Mouse (Mus musculus) intestine, embryonic 15.5 days (tissue): ENCODE results near the gene Rbm8a2. TPM values are rescaled to one million over a fixed set of nuclear protein-coding genes. Genes with fewer than 3 reads are reported as not detected.
"Not testable (repeated sequence)": the region's sequence is repeated elsewhere in the genome, so short reads cannot be mapped to it uniquely, and the experiment has no call there.

Experiments used
- ATAC-seq: fragments of 200-750 bp; cut with Nextera tagmentation; 2 replicates; pipeline ENCODE4 v1.8.0; 2017; ENCODE audit warnings: moderate TSS enrichment, moderate library complexity
- H3K27ac ChIP-seq: fragments of 300-500 bp; sonication (generic); 2 replicates; pipeline ENCODE4 v1.5.1; 2015; ENCODE audit warnings: mild to moderate bottlenecking, inconsistent platforms
- H3K27me3 ChIP-seq: fragments of 300-500 bp; sonication (generic); replicated peaks from 2 replicates; pipeline ENCODE4 v1.6.1; 2015; ENCODE audit warnings: inconsistent platforms
- H3K36me3 ChIP-seq: fragments of 300-500 bp; sonication (generic); 2 replicates; pipeline ENCODE4 v1.6.1; 2015; ENCODE audit warnings: inconsistent platforms
- H3K4me1 ChIP-seq: fragments of 300-500 bp; sonication (generic); replicated peaks from 2 replicates; pipeline ENCODE4 v1.6.1; 2015; ENCODE audit warnings: inconsistent platforms
- H3K4me2 ChIP-seq: fragments of 300-500 bp; sonication (generic); replicated peaks from 2 replicates; pipeline ENCODE4 v1.6.1; 2015; ENCODE audit warnings: mild to moderate bottlenecking, inconsistent platforms
- H3K4me3 ChIP-seq: fragments of 300-500 bp; sonication (generic); replicated peaks from 2 replicates; pipeline ENCODE4 v1.5.1; 2015; ENCODE audit warnings: inconsistent platforms
- H3K9ac ChIP-seq: fragments of 300-500 bp; sonication (generic); 2 replicates; pipeline ENCODE4 v1.6.1; 2015; ENCODE audit warnings: inconsistent platforms
- H3K9me3 ChIP-seq: fragments of 300-500 bp; sonication (generic); 2 replicates; pipeline ENCODE4 v1.6.1; 2016; ENCODE audit warnings: inconsistent platforms
- WGBS: fragments of 180-500 bp; shearing (Covaris S2); methylation state at CpG from one replicate; pipeline ENCODE4 v1.1.7; 2015; 5-methylcytosine and 5-hydroxymethylcytosine counted together
- polyA plus RNA-seq: library from polyadenylated mRNA; unstranded; fragments of >200 nt; fragmentation: Nextera tagmentation; extraction: Ambion mirVana; gene quantifications from 2 replicates; pipeline ENCODE4 v1.2.1, GENCODE M21; 2015

Rbm8a2 gene
- 0.33 and 0.74 TPM in 2 replicates for polyA plus RNA-seq

- H3K27me3 ChIP-seq, ATAC-seq, H3K4me2 ChIP-seq, H3K4me1 ChIP-seq, H3K36me3 ChIP-seq, H3K4me3 ChIP-seq, H3K27ac ChIP-seq, H3K9me3 ChIP-seq, H3K9ac ChIP-seq: not testable (repeated sequence)
- 93% methylated on average over 7 of the region's 7 CpGs for whole genome bisulfite sequencing
These were observed at the start of gene Rbm8a2 for GRCm38 (mm10) chr1:175979014-175979413. Gene Rbm8a2 (minus strand): TSS chr1:175979114.

DNA sequence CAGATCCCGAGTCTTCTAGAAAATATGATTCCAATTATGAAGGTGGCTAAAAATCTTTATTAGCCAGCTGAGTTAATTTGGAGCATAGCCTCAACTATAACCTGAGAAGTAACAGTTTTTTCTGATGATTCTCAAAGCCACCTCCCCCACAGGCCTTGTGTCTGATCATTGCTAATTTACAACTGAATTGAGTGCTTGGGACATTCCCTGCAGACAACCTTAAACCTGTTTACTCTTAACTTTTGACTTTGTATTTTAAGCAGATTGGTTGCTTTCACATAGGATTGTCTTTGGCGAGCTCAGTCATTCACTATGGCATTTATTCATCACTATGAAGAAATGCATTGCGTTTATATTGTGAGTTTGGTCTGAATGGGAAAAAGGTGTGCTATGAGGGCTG, 49.5 kb upstream of the Rbm8a2 start:
- no peak for ATAC-seq
- no peaks in the 10 kb centered on the region for H3K4me1 ChIP-seq
- no peaks in the 10 kb centered on the region for H3K36me3 ChIP-seq
- H3K9ac ChIP-seq = no peak overlapping the region
- H3K27ac ChIP-seq = no peak overlapping the region
- no peaks in the 10 kb centered on the region for H3K27me3 ChIP-seq
- no peak overlapping the region for H3K4me2 ChIP-seq
- WGBS = 63% methylated on average over 3 of the region's 3 CpGs
- no peak overlapping the region for H3K4me3 ChIP-seq
- no peaks in the 10 kb centered on the region for H3K9me3 ChIP-seq

DNA sequence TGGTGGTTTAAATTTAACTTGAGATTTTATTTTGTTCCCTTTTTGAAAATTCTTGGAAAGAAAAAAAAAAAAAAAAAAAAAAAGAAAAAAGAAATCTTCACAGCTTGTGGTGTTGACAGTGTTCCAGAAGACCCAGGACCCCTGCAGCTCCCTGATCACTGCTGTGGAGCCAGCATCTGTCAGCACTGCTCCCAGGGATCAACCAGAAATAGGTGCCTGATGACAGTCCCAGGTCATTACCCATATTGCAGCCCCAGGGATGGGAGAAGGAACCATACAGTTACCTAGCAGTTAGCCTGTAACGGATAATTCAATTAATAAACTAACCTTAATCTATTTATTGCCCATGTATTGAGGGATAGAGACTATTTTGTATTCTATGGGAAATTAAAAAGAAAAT, 45.6 kb upstream of the Rbm8a2 start:
- H3K27me3 ChIP-seq = no peaks in the 10 kb centered on the region
- H3K4me2 ChIP-seq = no peak overlapping the region
- no peak overlapping the region for H3K27ac ChIP-seq
- no peaks in the 10 kb centered on the region for H3K36me3 ChIP-seq
- no peaks in the 10 kb centered on the region for H3K9me3 ChIP-seq
- 65% methylated on average over 1 of the region's 1 CpGs for WGBS
- H3K9ac ChIP-seq = no peak overlapping the region
- H3K4me1 ChIP-seq = no peaks in the 10 kb centered on the region
- no peak for ATAC-seq
- H3K4me3 ChIP-seq = no peak overlapping the region

- H3K36me3 ChIP-seq = no peaks in the 10 kb centered on the region
- WGBS = 86% methylated on average over 3 of the region's 3 CpGs
- no peaks in the 10 kb centered on the region for H3K27me3 ChIP-seq
- H3K4me1 ChIP-seq = no peaks in the 10 kb centered on the region
- no peak overlapping the region for H3K9ac ChIP-seq
- no peak for ATAC-seq
- H3K4me3 ChIP-seq = no peak overlapping the region
- H3K4me2 ChIP-seq = no peak overlapping the region
- H3K9me3 ChIP-seq = no peaks in the 10 kb centered on the region
- no peak overlapping the region for H3K27ac ChIP-seq
These were observed 39.6 kb upstream of the Rbm8a2 start for GRCm38 (mm10) chr1:176018523-176018922.

DNA sequence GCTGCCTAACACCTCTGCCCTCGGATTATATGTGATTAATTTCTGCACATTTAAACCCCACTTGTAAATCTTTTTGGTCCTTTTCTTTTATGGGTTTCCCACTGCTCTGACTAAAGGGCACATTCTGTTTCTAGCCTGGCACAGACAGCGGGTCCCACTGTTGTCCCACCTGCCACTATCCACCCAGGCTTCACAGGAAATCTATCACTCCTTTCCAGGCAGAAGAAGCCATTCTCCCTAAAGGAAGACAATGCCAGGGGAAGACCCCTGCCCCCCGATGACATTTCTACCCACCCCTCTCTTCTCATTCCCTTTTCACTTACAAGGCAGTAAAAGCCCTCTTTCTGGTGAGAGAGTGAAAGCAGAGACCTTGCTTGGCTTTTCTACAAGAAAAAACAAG, 37.2 kb upstream of the Rbm8a2 start:
- no peak for ATAC-seq
- Histone ChIP-seq H3K27ac (no peak overlapping the region), H3K9ac (no peak overlapping the region), H3K4me1 (no peaks in the 10 kb centered on the region), H3K4me3 (no peak overlapping the region), H3K9me3 (no peaks in the 10 kb centered on the region), H3K27me3 (no peaks in the 10 kb centered on the region), H3K36me3 (no peaks in the 10 kb centered on the region), H3K4me2 (no peak overlapping the region)
- 56% methylated on average over 3 of the region's 3 CpGs for WGBS

DNA sequence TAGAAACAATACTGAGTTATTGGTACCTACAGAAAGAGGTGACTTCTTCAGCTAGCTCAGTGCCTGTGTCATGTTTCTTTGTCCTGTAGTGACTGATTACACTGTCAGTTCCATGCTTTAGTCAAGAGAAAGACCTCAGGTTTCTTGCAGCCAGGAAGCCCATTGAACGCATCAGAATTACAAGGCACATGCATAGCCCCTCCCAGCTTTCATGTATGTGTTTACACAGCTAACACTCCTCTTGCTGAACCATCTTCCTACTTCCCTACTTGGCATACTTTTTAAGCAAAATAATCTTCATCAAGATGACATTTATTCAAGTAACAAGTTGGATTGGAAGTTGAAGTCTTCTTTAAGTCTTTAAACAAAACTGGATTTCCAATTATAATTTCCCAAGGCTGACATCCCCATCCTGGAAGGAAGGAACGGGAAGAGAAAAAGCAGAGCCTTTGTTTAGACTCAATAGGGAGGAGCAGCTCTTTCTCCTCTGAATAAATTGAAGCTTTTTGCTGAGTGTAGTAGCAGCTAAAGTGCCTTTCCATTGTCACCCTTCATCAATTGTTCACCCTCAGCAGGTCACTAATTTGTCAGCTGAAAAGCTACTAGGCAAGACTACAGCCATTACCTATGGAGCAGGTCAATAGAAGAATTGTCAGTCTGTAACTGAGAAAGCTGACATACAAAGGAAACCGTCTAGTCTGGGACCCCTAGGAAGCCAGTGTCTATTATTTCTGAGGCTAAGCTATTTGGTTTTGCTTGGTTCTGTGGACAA, 34.8 kb upstream of the Rbm8a2 start:
- Histone ChIP-seq H3K27me3 (no peaks in the 10 kb centered on the region), H3K4me3 (no peak overlapping the region), H3K9me3 (no peaks in the 10 kb centered on the region), H3K4me1 (no peaks in the 10 kb centered on the region), H3K36me3 (no peaks in the 10 kb centered on the region), H3K9ac (no peak overlapping the region), H3K27ac (no peak overlapping the region), H3K4me2 (no peak overlapping the region)
- WGBS = 28% methylated on average over 3 of the region's 3 CpGs
- no peak for ATAC-seq

- no peaks in the 10 kb centered on the region for H3K4me1 ChIP-seq
- H3K27me3 ChIP-seq = no peaks in the 10 kb centered on the region
- H3K9ac ChIP-seq = no peak overlapping the region
- H3K9me3 ChIP-seq = no peaks in the 10 kb centered on the region
- H3K27ac ChIP-seq = no peak overlapping the region
- H3K4me2 ChIP-seq = no peak overlapping the region
- H3K36me3 ChIP-seq = no peaks in the 10 kb centered on the region
- no peak for ATAC-seq
- H3K4me3 ChIP-seq = no peak overlapping the region
These were observed 32.6 kb upstream of the Rbm8a2 start for GRCm38 (mm10) chr1:176011535-176011934.

- Histone ChIP-seq H3K4me3 (no peak overlapping the region), H3K27ac (no peak overlapping the region), H3K9ac (no peak overlapping the region), H3K4me1 (no peaks in the 10 kb centered on the region), H3K27me3 (no peaks in the 10 kb centered on the region), H3K36me3 (no peaks in the 10 kb centered on the region), H3K9me3 (no peaks in the 10 kb centered on the region), H3K4me2 (no peak overlapping the region)
- no peak for ATAC-seq
These were observed 32.2 kb upstream of the Rbm8a2 start for GRCm38 (mm10) chr1:176011072-176011471.

- no peaks in the 10 kb centered on the region for H3K36me3 ChIP-seq
- no peak overlapping the region for H3K4me2 ChIP-seq
- no peak overlapping the region for H3K9ac ChIP-seq
- H3K4me3 ChIP-seq = no peak overlapping the region
- no peak overlapping the region for H3K27ac ChIP-seq
- WGBS = 81% methylated on average over 2 of the region's 2 CpGs
- no peaks in the 10 kb centered on the region for H3K9me3 ChIP-seq
- no peaks in the 10 kb centered on the region for H3K27me3 ChIP-seq
- H3K4me1 ChIP-seq = no peaks in the 10 kb centered on the region
- ATAC-seq = no peak
These were observed 29.5 kb upstream of the Rbm8a2 start for GRCm38 (mm10) chr1:176008411-176008810.

- no peak overlapping the region for H3K4me3 ChIP-seq
- H3K27me3 ChIP-seq = no peaks in the 10 kb centered on the region
- H3K9me3 ChIP-seq = no peaks in the 10 kb centered on the region
- H3K4me1 ChIP-seq = no peaks in the 10 kb centered on the region
- no peak overlapping the region for H3K4me2 ChIP-seq
- WGBS = 51% methylated on average over 5 of the region's 5 CpGs
- H3K27ac ChIP-seq = no peak overlapping the region
- no peaks in the 10 kb centered on the region for H3K36me3 ChIP-seq
- ATAC-seq = no peak
- no peak overlapping the region for H3K9ac ChIP-seq
These were observed 21.7 kb upstream of the Rbm8a2 start for GRCm38 (mm10) chr1:176000599-176000998.

DNA sequence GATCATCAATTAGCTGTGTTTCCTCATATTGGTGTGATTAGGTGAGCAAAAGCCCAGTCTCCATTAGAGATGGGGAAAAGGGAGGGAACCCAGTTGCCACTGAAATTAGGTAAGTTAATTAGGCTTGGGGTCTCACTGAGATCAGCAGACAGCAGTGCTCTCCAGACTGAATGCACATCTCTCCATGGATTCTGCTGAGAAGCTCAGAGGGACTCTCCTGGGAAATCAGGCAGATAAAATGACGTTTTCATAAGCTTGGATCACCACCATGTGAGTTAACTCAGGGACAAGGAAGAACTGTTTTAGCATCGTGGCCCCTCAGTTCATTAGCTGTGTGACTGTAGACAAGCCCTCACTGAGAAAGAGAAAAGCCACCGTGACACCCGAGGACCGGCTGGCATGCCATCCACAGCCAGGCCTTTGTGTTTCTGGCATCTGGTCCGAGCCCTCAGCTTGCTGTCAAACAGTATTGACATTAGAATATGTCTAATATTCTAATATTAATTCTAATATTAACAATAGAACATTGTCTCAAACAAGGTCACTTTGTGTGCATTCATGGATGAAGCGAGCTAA, 18.2 kb upstream of the Rbm8a2 start:
- Histone ChIP-seq H3K4me1 (no peaks in the 10 kb centered on the region), H3K27me3 (no peaks in the 10 kb centered on the region), H3K9me3 (no peaks in the 10 kb centered on the region), H3K4me3 (no peak overlapping the region), H3K4me2 (no peak overlapping the region), H3K36me3 (no peaks in the 10 kb centered on the region), H3K27ac (no peak overlapping the region), H3K9ac (no peak overlapping the region)
- WGBS = 71% methylated on average over 7 of the region's 7 CpGs
- ATAC-seq = no peak

- WGBS = 65% methylated on average over 4 of the region's 4 CpGs
These were observed 10.0 kb upstream of the Rbm8a2 start for GRCm38 (mm10) chr1:175988912-175989311.

GRCm38 (mm10) chr1:175988448-175988847, 9.5 kb upstream of the Rbm8a2 start:
- H3K4me2 ChIP-seq = no peak overlapping the region
- H3K27ac ChIP-seq = no peak overlapping the region
- no peaks in the 10 kb centered on the region for H3K4me1 ChIP-seq
- H3K36me3 ChIP-seq = no peaks in the 10 kb centered on the region
- no peaks in the 10 kb centered on the region for H3K27me3 ChIP-seq
- ATAC-seq = no peak
- no peaks in the 10 kb centered on the region for H3K9me3 ChIP-seq
- 92% methylated on average over 5 of the region's 5 CpGs for WGBS
- no peak overlapping the region for H3K9ac ChIP-seq
- no peak overlapping the region for H3K4me3 ChIP-seq

More at GRCm38 (mm10) chr1:175988912-175989311, 10.0 kb upstream of the Rbm8a2 start:
- H3K9me3 ChIP-seq = no peaks in the 10 kb centered on the region
- H3K27ac ChIP-seq = no peak overlapping the region
- ATAC-seq = no peak
- no peaks in the 10 kb centered on the region for H3K4me1 ChIP-seq
- H3K36me3 ChIP-seq = no peaks in the 10 kb centered on the region
- H3K4me2 ChIP-seq = no peak overlapping the region
- no peak overlapping the region for H3K4me3 ChIP-seq
- H3K27me3 ChIP-seq = no peaks in the 10 kb centered on the region
- no peak overlapping the region for H3K9ac ChIP-seq
